Mouse (Mus musculus): ENCODE results near the gene Gngt2.
A peak's percentile ranks its signal among the peaks of the same experiment; 100 is the strongest.

Gene Gngt2

DNA sequence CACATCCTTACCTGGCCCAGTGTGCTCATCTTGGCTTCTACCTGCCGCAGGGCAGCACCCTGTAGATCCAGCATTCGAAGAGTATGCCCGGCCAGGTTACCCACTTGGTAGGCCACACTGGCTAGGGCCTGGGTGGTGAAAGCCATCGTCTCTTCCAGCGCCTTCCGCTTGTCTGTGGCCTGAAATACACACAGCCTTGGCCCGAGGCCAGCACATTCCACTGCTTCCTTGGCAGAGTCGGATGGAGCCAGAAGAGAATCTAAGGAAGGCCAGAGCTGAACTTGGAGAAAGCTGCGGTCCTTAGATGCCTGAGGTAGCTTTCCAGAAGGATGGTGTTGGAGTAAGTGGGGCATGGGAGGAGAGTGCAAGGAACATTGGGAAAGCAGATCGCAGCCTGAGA lies at the start of gene Gngt2:
Gene Gngt2, plus strand, starts transcription at position 158 of the 400 bp plus-strand sequence.
- DNase-seq (ENCODE audit: low spot score in 2 of 2) = peak in 1 of 2 experiments; percentile 36

DNA sequence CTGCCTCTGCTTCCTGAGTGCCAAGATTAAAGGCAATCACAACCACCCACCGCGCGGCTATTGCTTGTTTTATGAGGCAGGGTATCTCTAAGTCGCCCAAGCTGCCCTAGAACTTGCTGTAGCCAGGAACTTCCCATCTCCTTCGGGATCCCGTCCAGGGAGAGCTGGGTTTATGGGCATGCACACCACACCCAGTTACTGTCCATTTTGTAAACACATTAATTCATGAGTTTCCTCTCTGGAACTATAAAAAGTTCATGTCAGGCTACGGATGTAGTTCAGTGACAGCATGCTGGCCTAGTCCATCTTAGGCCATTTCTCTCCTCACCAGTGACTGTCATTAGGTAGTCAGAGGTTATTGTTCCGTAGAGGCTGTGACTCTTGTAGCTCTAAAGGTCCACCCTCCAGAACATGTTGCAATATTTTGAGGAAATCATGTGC lies 47.5 kb upstream of the Gngt2 start:
- no peak for DNase-seq (ENCODE audit: low spot score in 2 of 2)

DNA sequence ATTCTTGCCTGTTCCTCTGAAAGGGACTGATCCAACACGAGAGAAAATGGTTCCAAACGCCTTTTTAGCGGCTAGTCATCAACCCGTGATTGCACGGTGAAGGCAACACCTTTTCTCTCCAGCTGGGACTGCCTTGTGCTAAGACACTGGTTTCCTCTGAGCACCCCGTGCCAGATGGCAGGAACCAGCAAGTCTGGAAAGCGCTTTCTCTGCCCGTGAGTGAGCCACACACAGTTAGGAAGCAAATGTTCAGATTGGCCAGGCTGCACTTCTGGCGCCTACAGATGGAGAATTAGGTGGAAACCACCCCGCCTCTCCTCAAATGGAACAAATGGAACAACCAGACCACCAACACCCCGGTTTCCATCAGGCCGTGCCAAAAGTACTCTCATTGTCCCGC lies 45.2 kb upstream of the Gngt2 start:
- no peak for DNase-seq (ENCODE audit: low spot score in 2 of 2)

DNA sequence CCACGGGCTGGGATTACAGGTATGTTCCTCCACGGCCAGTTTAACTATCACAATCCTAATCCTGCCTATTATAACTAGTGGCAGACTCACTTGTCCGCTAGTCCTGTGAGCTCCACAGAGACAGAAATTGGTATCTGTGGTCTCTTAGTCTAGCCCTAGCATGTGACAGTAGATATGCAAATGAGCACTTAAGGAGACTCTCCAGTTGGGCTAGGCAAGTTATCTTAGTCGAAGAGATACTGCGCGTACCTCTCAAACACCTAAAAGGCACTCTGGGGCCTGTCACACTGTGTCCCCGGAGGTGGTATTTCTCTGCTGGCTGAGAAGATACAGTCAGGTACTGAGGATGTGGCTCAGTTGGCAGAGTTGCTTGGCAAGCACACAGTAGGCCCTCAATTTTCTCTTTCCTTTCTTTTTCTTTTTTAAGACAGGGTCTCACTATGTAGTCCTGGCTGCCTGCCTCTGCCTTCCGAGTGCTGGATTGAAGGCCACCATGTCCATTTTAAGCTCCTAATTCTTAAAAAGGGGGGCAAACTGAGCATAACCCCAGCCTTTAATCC lies 44.0 kb upstream of the Gngt2 start:
- no peak for DNase-seq (ENCODE audit: low spot score in 2 of 2)

DNA sequence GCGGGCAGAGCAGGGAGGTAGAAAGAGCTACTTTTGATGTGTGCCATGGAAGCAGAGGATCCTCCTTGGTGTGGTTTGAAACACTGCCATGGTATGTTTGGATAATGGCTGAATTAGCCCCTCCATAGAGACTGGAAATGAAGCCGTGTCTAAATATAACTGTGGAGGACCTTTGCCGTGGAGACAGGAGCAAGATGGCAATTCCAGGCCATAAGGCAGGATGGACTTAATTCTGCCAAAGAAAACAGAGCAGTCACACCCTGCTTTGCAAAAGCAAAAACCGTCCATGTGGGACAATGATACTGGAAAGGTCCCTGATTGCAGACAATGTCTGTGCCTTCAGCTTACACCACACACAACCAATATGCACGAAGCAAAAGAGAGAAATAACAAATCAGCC lies 42.8 kb upstream of the Gngt2 start:
- no peak for DNase-seq (ENCODE audit: low spot score in 2 of 2)

DNA sequence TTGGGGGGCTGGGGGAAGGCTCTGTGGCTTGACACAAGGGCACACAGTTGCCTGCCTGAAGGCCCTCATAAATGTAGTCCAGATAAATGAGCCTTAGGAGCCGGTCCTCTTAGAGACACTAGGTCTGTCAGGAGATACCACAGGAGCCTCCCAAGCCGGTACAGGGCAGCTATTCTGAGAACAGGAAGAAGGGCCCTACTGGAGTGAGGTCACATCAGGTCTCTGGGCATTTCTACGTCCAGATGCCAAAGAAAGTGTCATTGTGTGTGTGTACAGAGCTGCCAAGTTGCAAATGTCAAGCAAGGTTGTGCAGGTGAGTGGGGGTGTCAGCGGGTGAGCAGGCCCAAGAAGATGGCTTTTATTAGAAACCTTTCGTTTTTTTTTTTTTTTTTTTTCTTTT lies 41.4 kb upstream of the Gngt2 start:
- no peak for DNase-seq (ENCODE audit: low spot score in 2 of 2)

DNA sequence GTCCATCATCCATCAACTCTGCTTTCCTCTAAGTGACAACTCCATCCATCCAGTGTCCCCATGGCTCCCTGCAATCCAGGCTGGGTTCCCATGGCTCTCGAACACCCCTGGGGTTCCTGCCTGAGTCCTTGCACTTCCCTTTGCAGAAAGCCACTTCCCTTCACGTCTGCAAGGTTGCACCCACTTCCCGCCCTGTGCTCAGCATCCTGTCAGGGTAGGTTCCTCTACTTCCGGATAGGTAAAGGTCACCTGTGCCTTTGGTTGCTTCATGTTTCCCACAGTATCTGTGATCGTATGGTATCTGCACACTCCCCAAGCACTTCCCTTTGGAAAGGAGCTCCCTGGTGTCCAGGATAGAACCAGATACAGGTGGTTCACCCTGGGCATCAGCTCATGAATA lies 32.0 kb upstream of the Gngt2 start:
- peak; percentile 38 to 46 for DNase-seq (ENCODE audit: low spot score in 2 of 2)

DNA sequence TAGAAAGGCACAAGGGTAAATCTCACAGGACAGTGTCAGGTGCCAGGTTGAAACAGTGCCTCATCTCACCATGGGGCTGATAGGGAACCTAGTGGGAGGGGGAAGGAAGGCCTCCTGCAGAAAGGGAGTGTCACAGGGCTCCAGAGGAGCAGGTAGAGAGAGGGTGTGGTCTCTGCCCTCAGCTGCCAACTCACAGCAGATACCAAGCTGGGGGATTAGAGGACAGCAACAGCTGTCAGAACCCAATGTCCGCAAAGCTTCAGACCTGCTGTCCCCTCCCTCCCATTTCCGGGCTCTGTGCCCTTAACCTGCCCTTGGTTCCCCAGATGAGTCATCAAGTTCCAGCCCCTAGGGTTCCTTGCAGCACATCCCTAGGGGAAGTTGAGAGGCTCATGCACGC lies 31.5 kb upstream of the Gngt2 start:
- peak; percentile 58 to 66 for DNase-seq (ENCODE audit: low spot score in 2 of 2)

DNA sequence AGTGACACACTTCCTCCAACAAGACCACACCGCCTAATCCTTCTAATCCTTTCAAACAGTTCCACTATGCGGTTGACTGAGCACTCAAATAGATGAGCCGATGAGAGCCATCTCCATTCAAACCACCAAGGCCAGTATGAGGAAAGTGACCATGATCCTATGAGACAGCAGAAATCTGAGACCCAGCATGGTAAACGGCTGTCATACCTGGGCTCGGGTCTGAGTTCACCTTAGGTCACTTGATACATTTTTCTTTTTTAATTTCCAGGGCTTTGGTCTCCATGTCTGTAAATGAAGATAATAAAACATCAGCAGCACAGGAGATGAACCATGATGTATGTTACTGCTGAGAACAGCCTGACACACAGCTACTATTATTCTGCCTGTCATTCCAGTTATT lies 29.1 kb upstream of the Gngt2 start:
- peak in 1 of 2 experiments; percentile 34 for DNase-seq (ENCODE audit: low spot score in 2 of 2)

DNA sequence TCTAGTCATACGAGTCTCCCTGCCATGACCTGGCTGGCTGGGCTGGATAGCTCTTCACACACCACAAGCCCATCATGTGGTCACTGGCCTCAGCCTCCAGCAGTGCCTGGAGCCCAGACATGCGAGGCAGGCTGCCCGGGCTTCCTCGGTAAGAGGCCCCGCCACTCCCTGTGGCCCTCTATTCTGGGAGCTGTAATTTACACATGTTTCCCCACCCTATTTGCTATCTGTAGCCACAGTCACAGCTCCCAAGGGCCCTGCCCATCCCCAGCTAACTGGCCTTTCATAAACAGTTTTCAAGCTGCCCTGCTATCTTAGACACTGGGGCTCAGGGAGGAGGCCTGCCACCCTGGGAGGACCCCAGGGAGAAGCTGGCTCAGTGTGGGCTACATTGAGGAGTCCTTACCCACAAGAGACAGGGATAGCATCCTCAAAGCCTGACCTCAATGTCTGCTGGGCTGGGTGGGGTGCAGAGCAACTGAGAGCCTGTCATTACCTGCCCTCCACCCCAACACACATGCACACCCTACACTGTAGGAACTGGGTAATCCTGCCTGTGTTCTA lies 28.5 kb upstream of the Gngt2 start:
- peak; percentile 80 to 82 for DNase-seq (ENCODE audit: low spot score in 2 of 2)

DNA sequence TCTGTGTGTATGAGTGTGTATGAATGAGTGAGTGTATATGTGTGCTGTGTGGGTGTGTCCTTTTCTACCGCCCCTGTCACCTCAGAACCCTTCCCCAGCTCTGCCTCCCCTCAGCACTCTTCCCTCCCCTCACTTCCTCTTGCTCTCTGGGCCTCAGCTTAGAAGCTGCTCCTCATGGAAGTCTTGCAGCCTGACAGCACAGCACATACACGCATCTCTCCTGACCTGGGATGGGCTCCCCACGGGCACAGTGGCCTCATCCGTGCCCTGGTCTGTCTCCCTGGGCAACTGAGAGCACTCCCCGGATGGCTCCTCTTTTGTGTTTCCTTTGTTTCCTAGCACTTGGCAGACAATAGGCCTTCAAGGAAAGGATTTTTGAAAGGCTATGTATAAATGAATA lies 27.4 kb upstream of the Gngt2 start:
- DNase-seq (ENCODE audit: low spot score in 2 of 2) = peak; percentile 39 to 59

DNA sequence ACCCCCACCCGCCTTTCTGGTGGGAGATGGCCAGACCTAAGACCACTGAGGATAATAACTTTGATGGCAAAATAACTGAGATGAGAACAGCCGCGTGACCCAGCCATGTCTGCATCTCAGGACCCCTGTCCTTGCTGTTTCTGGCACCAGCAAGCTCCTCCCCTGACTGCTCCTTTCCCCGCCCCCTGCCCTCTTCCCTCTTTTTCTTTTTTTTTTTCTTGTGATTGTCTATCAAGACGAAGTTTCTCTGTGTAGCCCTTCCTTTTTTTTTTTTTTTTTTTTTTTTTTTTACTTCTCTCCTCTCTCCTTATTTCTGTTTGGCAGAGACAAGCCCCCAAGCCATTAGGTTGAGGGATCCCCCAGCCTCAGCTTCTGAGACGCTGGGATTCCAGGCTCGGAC lies 26.2 kb upstream of the Gngt2 start:
- DNase-seq (ENCODE audit: low spot score in 2 of 2) = no peak

DNA sequence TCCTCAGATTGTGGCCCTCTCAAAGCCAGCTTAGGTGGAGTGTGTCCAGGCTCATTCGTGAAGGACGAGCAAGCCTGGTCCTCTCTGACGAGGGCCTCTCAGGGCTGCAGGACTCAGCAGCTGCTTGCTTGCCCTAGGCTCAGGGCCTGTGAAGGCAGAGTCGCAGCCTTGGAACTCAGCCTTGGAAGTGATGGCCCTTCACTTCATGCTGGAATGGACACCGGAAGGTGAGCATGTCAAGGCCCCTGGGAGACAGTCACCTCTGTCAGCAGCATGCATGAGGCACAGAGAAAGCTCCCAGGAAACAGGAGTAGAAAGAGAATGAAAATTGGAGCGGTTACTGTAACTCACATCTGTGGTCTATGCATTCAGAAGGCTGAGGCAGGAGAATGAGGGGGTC lies 25.3 kb upstream of the Gngt2 start:
- no peak for DNase-seq (ENCODE audit: low spot score in 2 of 2)

DNA sequence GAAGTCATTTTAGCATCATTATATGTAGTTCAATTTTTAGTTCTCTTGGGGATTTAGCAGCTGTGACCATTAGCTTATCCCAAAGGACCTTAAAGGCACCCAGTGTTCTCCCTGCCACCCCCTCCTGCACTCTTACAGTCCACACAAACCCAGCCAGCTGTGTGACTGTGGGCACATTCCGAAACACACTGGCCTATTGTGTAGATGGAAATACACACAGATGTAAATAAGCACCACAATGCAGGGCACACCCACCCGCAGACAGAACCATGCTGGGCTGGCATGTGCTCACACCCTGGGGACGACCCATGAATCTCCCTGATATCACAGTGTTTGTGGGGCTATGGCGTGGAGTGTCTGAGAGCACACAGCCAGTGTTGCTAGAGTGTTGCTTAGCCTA lies 24.8 kb upstream of the Gngt2 start:
- no peak for DNase-seq (ENCODE audit: low spot score in 2 of 2)

DNA sequence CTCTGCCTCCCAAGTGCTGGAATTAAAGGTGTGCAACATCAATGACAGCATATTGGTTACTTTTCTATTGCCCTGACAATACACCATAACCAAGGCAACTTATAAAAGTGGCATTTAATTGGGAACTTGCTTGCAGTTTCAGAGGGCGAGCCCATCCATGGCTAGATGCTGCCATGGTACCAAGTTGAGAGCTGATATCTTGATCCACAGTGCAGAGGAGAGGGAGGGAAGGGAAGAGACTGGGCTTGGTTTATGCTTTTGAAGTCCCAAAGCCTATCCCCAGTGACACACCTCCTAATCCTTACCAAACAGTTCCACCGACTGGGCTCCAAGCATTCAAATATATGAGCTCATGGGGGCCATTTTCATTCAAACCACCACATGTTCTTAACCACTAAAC lies 22.9 kb upstream of the Gngt2 start:
- DNase-seq (ENCODE audit: low spot score in 2 of 2) = no peak

DNA sequence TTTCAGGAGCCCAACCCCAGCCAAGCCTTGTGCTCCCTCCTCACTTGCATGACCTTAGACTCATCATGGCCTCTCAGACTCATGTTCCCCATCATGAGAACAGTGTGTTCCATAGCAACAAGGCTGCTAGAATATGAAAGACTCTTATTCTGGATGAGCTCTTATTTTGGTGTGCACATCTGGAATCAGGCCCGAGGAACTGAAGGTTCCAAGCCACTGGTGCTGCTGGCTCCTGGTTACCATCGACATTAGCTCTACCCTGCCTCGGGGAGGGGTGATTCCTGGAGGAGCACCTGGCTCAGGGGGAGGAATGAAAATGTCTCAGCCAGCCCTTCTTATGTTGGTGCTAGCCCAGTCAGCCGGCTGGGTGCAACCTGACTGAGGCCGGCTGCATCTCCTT lies 22.2 kb upstream of the Gngt2 start:
- no peak for DNase-seq (ENCODE audit: low spot score in 2 of 2)

DNA sequence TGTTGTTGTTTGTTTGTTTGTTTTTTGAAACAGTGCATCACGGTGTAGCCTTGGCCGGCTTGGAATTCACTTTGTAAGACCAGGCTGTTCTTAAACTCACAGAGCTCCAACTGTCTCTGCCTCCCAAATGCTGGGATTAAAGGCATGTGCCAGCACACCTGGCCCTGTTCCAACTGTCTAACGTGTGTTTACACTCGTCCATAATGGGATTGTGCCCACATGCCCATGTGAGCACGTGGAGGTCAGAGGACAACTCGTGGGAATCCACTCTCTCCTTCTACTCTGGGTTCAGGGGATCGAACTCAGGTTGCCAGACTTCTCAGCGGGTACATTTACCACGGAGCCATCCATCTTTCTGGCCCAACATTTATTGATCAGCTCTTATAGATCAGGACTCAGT lies 21.6 kb upstream of the Gngt2 start:
- no peak for DNase-seq (ENCODE audit: low spot score in 2 of 2)

DNA sequence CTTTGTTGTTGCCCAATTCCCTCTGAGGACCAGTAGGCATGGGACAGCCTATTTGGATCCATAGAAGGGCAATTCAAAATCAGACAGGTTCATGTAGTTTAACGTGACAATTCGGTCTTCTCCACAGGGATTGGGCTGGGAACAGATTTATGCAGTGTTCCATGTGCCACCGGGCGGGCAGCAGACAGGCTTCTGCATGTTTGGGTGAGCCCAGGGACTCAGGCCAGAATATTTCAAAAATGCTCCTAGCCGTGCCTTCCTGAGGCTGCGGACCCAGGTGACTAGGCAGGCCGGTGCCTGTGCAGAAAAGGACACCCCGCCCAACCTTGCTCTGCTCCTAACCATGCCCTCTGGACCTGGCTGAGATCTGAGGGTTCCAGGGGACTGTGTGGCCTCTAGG lies 17.9 kb upstream of the Gngt2 start:
- no peak for DNase-seq (ENCODE audit: low spot score in 2 of 2)

DNA sequence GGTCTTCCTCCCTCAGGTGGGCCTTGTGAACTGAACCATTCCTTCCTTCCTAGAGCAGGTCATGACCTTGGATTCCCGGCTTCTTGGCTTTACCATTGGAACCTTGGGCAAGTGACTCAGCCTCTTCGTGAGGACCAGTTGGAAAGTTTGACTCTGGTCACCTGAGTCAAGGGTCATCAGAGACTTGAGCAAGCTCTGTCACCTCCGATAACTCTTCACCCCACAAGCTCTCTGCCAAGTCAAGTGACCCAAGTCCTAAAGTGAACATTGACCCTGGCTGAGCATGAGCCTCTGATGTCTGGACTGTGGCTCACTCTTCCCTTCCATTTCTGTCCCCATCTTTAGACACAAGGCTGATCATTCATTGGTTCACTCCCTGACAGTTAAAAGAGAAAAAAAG lies 15.5 kb upstream of the Gngt2 start:
- no peak for DNase-seq (ENCODE audit: low spot score in 2 of 2)

DNA sequence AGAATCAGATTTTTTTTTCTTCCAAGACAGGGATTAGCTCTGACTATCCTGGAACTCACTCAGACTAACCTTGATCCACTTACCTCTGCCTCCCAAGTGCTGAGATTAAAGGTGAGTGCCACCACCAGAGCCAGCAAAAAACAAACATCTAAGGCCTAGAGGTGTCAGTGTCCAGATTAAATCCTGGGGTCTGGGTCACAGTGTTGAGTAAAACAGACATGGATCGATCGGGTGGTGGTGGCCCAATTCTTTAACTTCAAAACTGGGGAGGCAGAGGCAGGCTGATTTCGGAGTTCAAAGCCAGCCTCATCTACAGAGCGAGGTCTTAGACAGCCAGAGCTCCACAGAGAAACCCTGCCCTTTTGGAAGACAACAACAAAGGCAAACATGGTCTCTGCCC lies 14.6 kb upstream of the Gngt2 start:
- DNase-seq (ENCODE audit: low spot score in 2 of 2) = no peak

DNA sequence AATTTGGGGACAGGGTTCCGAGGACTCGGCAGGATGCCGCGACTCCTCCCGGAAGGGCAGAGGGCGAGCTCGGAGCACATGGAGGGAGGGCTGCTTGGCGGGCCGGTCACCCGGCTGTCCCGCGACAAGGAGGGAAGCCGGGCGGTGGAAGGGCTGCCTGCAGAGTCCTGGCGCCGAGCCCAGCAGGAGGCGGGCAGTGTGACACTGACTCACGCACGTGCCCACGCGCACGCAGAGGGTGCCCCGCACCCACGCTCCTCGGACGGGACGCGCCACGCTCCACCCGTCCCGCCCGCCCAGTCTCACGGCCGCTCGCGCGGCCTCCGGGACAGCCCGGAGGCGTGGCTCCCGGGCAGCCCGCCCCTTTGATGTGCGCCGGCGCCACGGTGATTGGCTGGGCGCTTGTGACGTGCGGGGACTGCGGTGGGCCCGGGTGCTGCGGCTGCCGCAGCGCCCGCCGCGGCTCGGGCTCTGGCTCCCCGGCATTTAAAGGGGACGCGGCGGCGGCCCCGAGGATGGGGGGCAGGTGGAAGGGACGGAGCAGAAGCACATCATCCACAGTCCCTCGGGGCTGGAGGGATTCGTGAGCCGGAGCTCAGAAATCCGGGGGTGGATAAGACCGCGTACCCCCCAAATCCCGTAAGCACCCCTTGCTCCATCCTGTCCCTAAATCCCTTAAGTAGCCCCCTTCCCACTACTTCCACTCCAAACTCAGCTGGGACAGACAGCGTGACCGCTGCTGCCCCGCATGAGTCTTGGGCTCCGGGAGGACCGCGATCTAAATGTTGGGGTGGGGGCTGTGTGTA lies 12.7 kb upstream of the Gngt2 start, which contains the start of gene Phospho1:
Gene Phospho1, plus strand, starts transcription at position 429 of the 806 bp plus-strand sequence.
- peak; percentile 91 to 95 for DNase-seq (ENCODE audit: low spot score in 2 of 2)

DNA sequence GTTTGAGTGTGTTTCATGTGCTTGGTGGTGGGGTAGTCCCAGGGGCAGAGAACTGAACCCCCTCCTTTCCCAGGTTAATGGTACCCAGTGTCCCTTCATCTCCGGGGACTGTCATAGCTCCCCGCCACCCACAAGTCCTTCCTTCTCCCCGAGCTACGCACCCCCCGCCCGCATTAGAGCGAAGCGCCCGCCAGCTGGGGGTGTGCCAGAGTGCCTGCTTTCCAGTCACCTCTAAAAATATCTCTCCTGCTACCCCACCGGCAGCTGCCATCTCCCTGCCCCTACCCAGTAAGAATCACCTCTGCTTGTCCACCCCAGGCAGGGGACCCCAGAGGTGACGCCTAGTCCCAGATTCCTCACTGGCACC lies 12.2 kb upstream of the Gngt2 start:
- peak; percentile 62 to 65 for DNase-seq (ENCODE audit: low spot score in 2 of 2)

DNA sequence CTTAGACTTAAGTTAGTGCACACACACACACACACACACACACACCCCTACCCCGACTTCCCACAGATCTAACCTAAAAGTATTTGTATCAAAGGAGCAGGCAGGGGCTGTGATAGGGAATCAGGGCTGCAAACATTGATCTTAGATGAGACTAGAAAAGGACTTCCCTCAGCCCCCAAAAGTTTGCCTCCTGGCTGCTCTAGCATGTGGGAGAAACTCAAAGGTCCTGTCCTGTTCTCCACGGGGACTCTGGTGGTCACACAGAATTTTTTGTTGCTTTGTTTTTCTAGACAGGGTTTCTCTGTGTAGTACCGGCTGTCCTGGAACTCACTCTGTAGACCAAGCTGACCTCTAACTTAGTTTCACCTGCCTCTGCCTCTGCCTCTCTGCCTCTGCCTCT lies 11.4 kb upstream of the Gngt2 start:
- DNase-seq (ENCODE audit: low spot score in 2 of 2) = peak in 1 of 2 experiments; percentile 36

Measured in spleen, postnatal 10 days (tissue).